Comparison of ENCODE assay signal across 8 mouse cellular contexts in the genomic region with DNA sequence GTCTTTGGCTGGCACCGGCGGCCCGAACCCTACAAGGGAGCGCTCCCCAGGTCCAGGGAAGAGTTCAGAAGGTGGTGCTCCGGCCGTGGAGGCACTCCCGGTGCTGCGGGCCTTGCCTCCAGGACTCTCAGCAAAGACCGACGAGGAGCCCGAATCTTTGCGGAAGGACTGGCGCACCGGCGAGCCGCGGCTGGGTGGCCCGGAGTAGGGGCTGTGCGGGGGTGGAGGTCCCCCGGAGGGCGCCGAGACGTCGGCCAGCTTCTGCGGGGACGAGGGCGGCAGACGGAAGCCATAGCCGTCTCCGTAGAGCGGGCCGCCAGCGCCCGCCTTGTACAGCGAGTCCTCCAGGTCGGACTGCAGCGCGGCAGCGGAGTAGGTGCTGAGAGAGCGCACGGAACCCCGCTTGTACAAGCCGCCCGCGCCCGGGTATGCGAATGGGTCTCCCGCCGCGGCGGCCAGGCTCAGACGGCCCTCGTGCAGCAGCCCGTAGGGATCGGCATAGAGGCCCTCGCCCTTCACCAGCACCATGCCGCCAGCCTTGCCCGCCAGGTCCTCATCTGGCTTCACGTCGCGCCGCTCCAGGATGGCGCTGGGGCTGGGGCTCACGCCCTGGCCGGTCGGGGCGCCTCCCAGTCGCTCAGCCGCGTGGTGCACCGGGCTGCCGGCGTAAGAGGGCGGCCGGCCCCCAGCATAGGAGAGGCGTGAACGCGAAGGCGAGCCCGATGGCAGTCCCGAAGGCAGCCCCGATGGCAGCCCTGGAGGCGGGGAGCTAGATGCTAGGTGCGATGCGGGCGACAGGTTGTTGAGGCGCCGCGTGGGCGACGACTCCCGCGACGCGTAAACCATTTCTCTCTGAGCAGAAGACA. TPM values are rescaled to one million over a fixed set of nuclear protein-coding genes. Genes with fewer than 3 reads are reported as not detected.
A peak's percentile ranks its signal among the peaks of the same experiment; 100 is the strongest.
DNase-seq lines count a peak whose midpoint lies in the region; ATAC-seq lines count a peak whose summit lies in the region.

No protein-coding gene starts in this region.

- H3K27me3 ChIP-seq in hindbrain, embryonic 11.5 days (ENCODE audit: control insufficient read depth, insufficient read depth, low read length) = peaks cover 68% of the 10 kb centered on the region
- H3K27me3 ChIP-seq in midbrain, embryonic 10.5 days (ENCODE audit: low read depth, poor library complexity, severe bottlenecking) = peaks cover 98% of the 10 kb centered on the region

- peak overlapping the region; percentile 20 for H3K4me2 ChIP-seq in hindbrain, embryonic 11.5 days (replicated peaks; ENCODE audit: low read depth, low read length)

- peak; percentile 38 for DNase-seq in embryo, embryonic 10 days (ENCODE audit: low spot score)
- no peak for DNase-seq in embryo, embryonic 10.5 days (ENCODE audit: low spot score)
- peak; percentile 79 for DNase-seq in right cerebral cortex, adult 18-20 months
- DNase-seq in right cerebral cortex, postnatal 4 days = no peak
- DNase-seq in hindbrain, embryonic 11.5 days (ENCODE audit: low spot score) = peak; percentile 65
- DNase-seq in midbrain, embryonic 10.5 days (ENCODE audit: low spot score) = peak; percentile 59
- peak; percentile 38 for DNase-seq in thymus, postnatal 14 days
- no peak for DNase-seq in urinary bladder, postnatal 25 days (ENCODE audit: low spot score)

- H3K4me3 ChIP-seq in hindbrain, embryonic 11.5 days (ENCODE audit: low read depth, low read length) = peak overlapping the region; percentile 22
- H3K4me3 ChIP-seq in midbrain, embryonic 10.5 days = peak overlapping the region; percentile 42

- H3K27ac ChIP-seq in hindbrain, embryonic 11.5 days (ENCODE audit: low read depth, low read length) = no peak overlapping the region
- peak overlapping the region; percentile 49; the same call in 1 of the 2 replicates for H3K27ac ChIP-seq in midbrain, embryonic 10.5 days (replicated peaks)

- WGBS in hindbrain, embryonic 11.5 days = 2% methylated on average over 94 of the region's 95 CpGs
- 4% methylated on average over 95 of the region's 95 CpGs for WGBS in midbrain, embryonic 10.5 days

- peaks cover 21% of the 10 kb centered on the region for H3K4me1 ChIP-seq in hindbrain, embryonic 11.5 days (replicated peaks; ENCODE audit: control insufficient read depth, insufficient read depth, low read length)
- peaks cover 72% of the 10 kb centered on the region for H3K4me1 ChIP-seq in midbrain, embryonic 10.5 days

- no peaks in the 10 kb centered on the region for H3K36me3 ChIP-seq in hindbrain, embryonic 11.5 days (ENCODE audit: control insufficient read depth, insufficient read depth, low read length)
- H3K36me3 ChIP-seq in midbrain, embryonic 10.5 days = peaks cover 4% of the 10 kb centered on the region

- ATAC-seq in hindbrain, embryonic 11.5 days (ENCODE audit: low FRiP score) = no peak

- no peaks in the 10 kb centered on the region for H3K9me3 ChIP-seq in hindbrain, embryonic 11.5 days (ENCODE audit: control insufficient read depth, low read length)
- H3K9me3 ChIP-seq in midbrain, embryonic 10.5 days (replicated peaks) = no peaks in the 10 kb centered on the region

- H3K9ac ChIP-seq in hindbrain, embryonic 11.5 days (ENCODE audit: low read depth, low read length) = peak overlapping the region; percentile 23; the same call in 1 of the 2 replicates

RNA-seq across cellular contexts. Expression of gene 4933428G20Rik, which starts 34.5 kb away (rescaled TPM):
- 0.20 TPM in 1 of 2 replicates, not detected in the other for polyA plus RNA-seq in hindbrain, embryonic 11.5 days (2014; fragmentation: Nextera tagmentation; extraction: Ambion mirVana)
- 0.25 and 0.28 TPM in 2 replicates for polyA plus RNA-seq in midbrain, embryonic 10.5 days (2016; fragmentation: Nextera tagmentation; extraction: Ambion mirVana)

RNA-seq across cellular contexts. Expression of gene Srcin1, which starts 41.3 kb away (rescaled TPM):
- 1.9 and 2.2 TPM in 2 replicates for polyA plus RNA-seq in hindbrain, embryonic 11.5 days (2014; fragmentation: Nextera tagmentation; extraction: Ambion mirVana)
- 0.89 and 1.6 TPM in 2 replicates for polyA plus RNA-seq in midbrain, embryonic 10.5 days (2016; fragmentation: Nextera tagmentation; extraction: Ambion mirVana)

Comparison
In these comparisons a context has a peak if more than half of its experiments do, and no peak if none do; other contexts are left out.
1. DNase-seq: peak in embryo, embryonic 10 days (single experiment), right cerebral cortex, adult 18-20 months (single experiment), hindbrain, embryonic 11.5 days (single experiment), midbrain, embryonic 10.5 days (single experiment) and thymus, postnatal 14 days (single experiment); none in embryo, embryonic 10.5 days (single experiment), right cerebral cortex, postnatal 4 days (single experiment) and urinary bladder, postnatal 25 days (single experiment).